Mouse (Mus musculus) CH12.LX (cell line): Measurements from ENCODE around the gene Klhdc7a.

Source experiments
- EP300 ChIP-seq: IDR thresholded peaks from 2 replicates; pipeline ENCODE4 v1.6.1; 2011; ENCODE audit warnings: low read length, improper control_type of control experiment
- HCFC1 ChIP-seq: IDR thresholded peaks from 2 replicates; pipeline ENCODE4 v1.6.1; 2012; ENCODE audit warnings: low read depth, mild to moderate bottlenecking, inconsistent platforms, low read length, improper control_type of control experiment
- PAX5 ChIP-seq: IDR thresholded peaks from 2 replicates; pipeline ENCODE4 v1.6.1; 2012; ENCODE audit warnings: low read length, inconsistent platforms, mixed read lengths
- POLR2A ChIP-seq: IDR thresholded peaks from 2 replicates; pipeline ENCODE4 v1.6.1; 2011; ENCODE audit warnings: low read depth, mild to moderate bottlenecking, improper control_type of control experiment, low read length
- SIN3A ChIP-seq: IDR thresholded peaks from 2 replicates; pipeline ENCODE4 v1.6.1; 2012; ENCODE audit warnings: low read length, improper control_type of control experiment, inconsistent platforms
- USF1 ChIP-seq: IDR thresholded peaks from 2 replicates; pipeline ENCODE4 v1.6.1; 2014; ENCODE audit warnings: low read depth, mild to moderate bottlenecking, inconsistent platforms, low read length, improper control_type of control experiment
- ZC3H11A ChIP-seq: IDR thresholded peaks from 2 replicates; pipeline ENCODE4 v1.6.1; 2012; ENCODE audit warnings: low read depth, mild to moderate bottlenecking, inconsistent platforms, low read length, improper control_type of control experiment

- TF ChIP-seq POLR2A (no peak), USF1 (no peak), SIN3A (no peak), PAX5 (no peak), HCFC1 (no peak), ZC3H11A (no peak), EP300 (no peak)
These were observed 19.1 kb upstream of the Klhdc7a start for GRCm38 (mm10) chr4:139986913-139987312.
